Mouse (Mus musculus) cortical plate, adult 2 months (tissue): ENCODE measurements around the gene Rnf11.

Experiments
- CTCF ChIP-seq: fragments of 200-500 bp; IDR thresholded peaks from 2 replicates; pipeline ENCODE4 v1.5.1; 2011; ENCODE audit warnings: mild to moderate bottlenecking, control low read depth, low read length; ENCODE audit not compliant: insufficient read depth; ENCODE audit errors: extremely low read depth
- POLR2A ChIP-seq: fragments of 200-500 bp; IDR thresholded peaks from 2 replicates; pipeline ENCODE4 v1.6.1; 2011; ENCODE audit warnings: mild to moderate bottlenecking, low read length, control low read depth; ENCODE audit not compliant: insufficient read depth; ENCODE audit errors: extremely low read depth

- TF ChIP-seq CTCF, result no peak
- no peak for TF ChIP-seq POLR2A
These were observed 9.1 kb upstream of the Rnf11 start for GRCm38 (mm10) chr4:109493581-109493980.
